Mouse (Mus musculus) olfactory bulb, adult 2 months (tissue): ENCODE results near the gene Pigu.

Experiments used
- CTCF ChIP-seq: fragments of 200-500 bp; IDR thresholded peaks from 2 replicates; pipeline ENCODE4 v1.5.1; 2012; ENCODE audit warnings: low read depth, mild to moderate bottlenecking, low read length, moderate library complexity; ENCODE audit not compliant: insufficient read depth
- POLR2A ChIP-seq: fragments of 200-500 bp; IDR thresholded peaks from 2 replicates; pipeline ENCODE4 v1.6.1; 2012; ENCODE audit warnings: mild to moderate bottlenecking, low read depth, low read length, moderate library complexity; ENCODE audit not compliant: insufficient read depth

- TF ChIP-seq CTCF (no peak), POLR2A (no peak)
Measured at GRCm38 (mm10) chr2:155271957-155272356, 85.3 kb downstream of the Pigu start.
